Mouse (Mus musculus) MEL (cell line): ENCODE data around the gene Gjb4.

Experiments used
- CTCF ChIP-seq, 3 experiments: IDR thresholded peaks in 2 of 3; conservative IDR thresholded peaks in 1 of 3; 2 replicates each; pipeline ENCODE4 v1.5.1; 2011 to 2012; ENCODE audit warnings: low read length in 3 of 3, low read depth in 2 of 3, mild to moderate bottlenecking in 2 of 3, improper control_type of control experiment in 1 of 3, inconsistent platforms in 1 of 3, mixed read lengths in 1 of 3, moderate library complexity in 1 of 3; ENCODE audit not compliant: control insufficient read depth in 1 of 3, insufficient read depth in 1 of 3, poor library complexity in 1 of 3, severe bottlenecking in 1 of 3
- ELF1 ChIP-seq: IDR thresholded peaks from 2 replicates; pipeline ENCODE4 v1.6.1; 2014; ENCODE audit warnings: low read depth, mild to moderate bottlenecking, inconsistent platforms, low read length, improper control_type of control experiment, moderate library complexity
- EP300 ChIP-seq, 2 experiments: IDR thresholded peaks; 2 replicates each; pipeline ENCODE4 v1.6.1; 2011; ENCODE audit warnings: improper control_type of control experiment in 2 of 2, low read length in 2 of 2, low read depth in 1 of 2, mild to moderate bottlenecking in 1 of 2
- ETS1 ChIP-seq: IDR thresholded peaks from 2 replicates; pipeline ENCODE4 v1.6.1; 2012; ENCODE audit warnings: low read depth, mild to moderate bottlenecking, inconsistent platforms, low read length, improper control_type of control experiment, moderate library complexity
- GATA1 ChIP-seq: IDR thresholded peaks from 2 replicates; pipeline ENCODE4 v1.6.1; 2011; ENCODE audit warnings: low read depth, low read length, improper control_type of control experiment
- MAFK ChIP-seq: IDR thresholded peaks from 2 replicates; pipeline ENCODE4 v1.6.1; 2011; ENCODE audit warnings: low read depth, mild to moderate bottlenecking, low read length, improper control_type of control experiment, borderline replicate concordance
- NELFE ChIP-seq: IDR thresholded peaks from 2 replicates; pipeline ENCODE4 v1.6.1; 2011; ENCODE audit warnings: low read depth, low read length, improper control_type of control experiment
- POLR2A ChIP-seq, 2 experiments: IDR thresholded peaks; 2 replicates each; pipeline ENCODE4 v1.6.1; 2011 to 2012; ENCODE audit warnings: low read length in 2 of 2, mild to moderate bottlenecking in 2 of 2, control low read depth in 1 of 2, improper control_type of control experiment in 1 of 2, low read depth in 1 of 2, moderate library complexity in 1 of 2; ENCODE audit not compliant: control insufficient read depth in 1 of 2, insufficient read depth in 1 of 2, poor library complexity in 1 of 2
- POLR2AphosphoS5 ChIP-seq: IDR thresholded peaks from 2 replicates; pipeline ENCODE4 v1.6.1; 2012; ENCODE audit warnings: low read depth, borderline replicate concordance, mild to moderate bottlenecking, inconsistent platforms, low read length, moderate library complexity, mixed read lengths
- TCF12 ChIP-seq: IDR thresholded peaks from 2 replicates; pipeline ENCODE4 v1.6.1; 2014; ENCODE audit warnings: low read depth, mild to moderate bottlenecking, inconsistent platforms, low read length, improper control_type of control experiment, moderate library complexity
- USF1 ChIP-seq: IDR thresholded peaks from 2 replicates; pipeline ENCODE4 v1.6.1; 2014; ENCODE audit warnings: low read depth, mild to moderate bottlenecking, inconsistent platforms, low read length, improper control_type of control experiment, moderate library complexity
- USF2 ChIP-seq, 2 experiments: IDR thresholded peaks; 2 replicates each; pipeline ENCODE4 v1.6.1; 2011 to 2012; ENCODE audit warnings: improper control_type of control experiment in 2 of 2, low read length in 2 of 2, borderline replicate concordance in 1 of 2, inconsistent platforms in 1 of 2, low read depth in 1 of 2, mild to moderate bottlenecking in 1 of 2; ENCODE audit not compliant: insufficient read depth in 1 of 2
- ZNF384 ChIP-seq: IDR thresholded peaks from 2 replicates; pipeline ENCODE4 v1.6.1; 2012; ENCODE audit warnings: low read depth, mild to moderate bottlenecking, inconsistent platforms, low read length, improper control_type of control experiment

GRCm38 (mm10) chr4:127364431-127364830 lies 10.6 kb upstream of the Gjb4 start:
- TF ChIP-seq ZNF384: no peak
- TF ChIP-seq CTCF (IDR thresholded peaks at IDR 0.05 in 2 of 3, conservative IDR thresholded peaks at IDR 0.05 in 1 of 3; ENCODE audit: control insufficient read depth in 1 of 3, insufficient read depth in 1 of 3, low read depth in 2 of 3, low read length in 3 of 3, poor library complexity in 1 of 3, severe bottlenecking in 1 of 3): no peak
- no peak for TF ChIP-seq ELF1
- TF ChIP-seq NELFE: no peak
- no peak for TF ChIP-seq MAFK
- no peak for TF ChIP-seq TCF12
- TF ChIP-seq POLR2AphosphoS5: no peak
- TF ChIP-seq POLR2A (IDR thresholded peaks at IDR 0.05; ENCODE audit: control insufficient read depth in 1 of 2, insufficient read depth in 1 of 2, low read depth in 1 of 2, low read length in 2 of 2, poor library complexity in 1 of 2): no peak
- TF ChIP-seq EP300 (IDR thresholded peaks at IDR 0.05; ENCODE audit: low read depth in 1 of 2, low read length in 2 of 2): no peak
- TF ChIP-seq USF1: no peak
- no peak for TF ChIP-seq GATA1
- TF ChIP-seq USF2 (IDR thresholded peaks at IDR 0.05; ENCODE audit: borderline replicate concordance in 1 of 2, insufficient read depth in 1 of 2, low read depth in 1 of 2, low read length in 2 of 2): no peak
- TF ChIP-seq ETS1: no peak
